Mouse (Mus musculus) urinary bladder, adult 2 months (tissue): Measurements from ENCODE around the gene Htr3b. TPM values are rescaled to one million over a fixed set of nuclear protein-coding genes. Genes with fewer than 3 reads are reported as not detected.
A peak's percentile ranks its signal among the peaks of the same experiment; 100 is the strongest.

Experiments used
- DNase-seq: peaks from one replicate; pipeline ENCODE4 v3.0.0; 2022; ENCODE audit warnings: low spot score
- polyA plus RNA-seq: library from polyadenylated mRNA; depleted of rRNA; stranded (reverse); fragments of >200 nt; gene quantifications from 2 replicates; pipeline ENCODE4 v1.2.3, GENCODE M21; 2012; rRNA removed

Htr3b gene
- polyA plus RNA-seq, 1 experiment: 0.17 TPM

DNA sequence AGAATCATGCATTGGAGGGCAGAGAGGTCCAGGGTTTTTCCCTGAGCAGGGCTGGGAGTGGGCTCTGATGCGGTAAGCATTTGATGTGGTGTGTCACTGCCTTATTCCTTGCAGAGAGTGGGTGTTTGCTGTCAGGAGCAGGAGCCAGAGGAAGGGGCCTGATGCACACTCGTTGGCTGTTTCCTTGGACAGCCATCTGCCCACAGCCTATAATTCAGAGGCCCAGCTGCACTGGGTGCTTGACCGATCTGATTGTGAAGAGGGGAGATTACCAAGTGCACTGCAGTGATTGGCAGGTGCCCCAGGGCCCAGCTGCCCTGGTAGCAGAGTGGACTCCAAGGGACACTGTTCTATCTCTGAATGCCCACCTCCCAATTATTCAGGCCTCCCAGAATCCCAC is 36.0 kb downstream of the Htr3b start:
- DNase-seq: no peak

- no peak for DNase-seq
Measured at GRCm38 (mm10) chr9:48916011-48916788, 48.6 kb downstream of the Htr3b start.

DNA sequence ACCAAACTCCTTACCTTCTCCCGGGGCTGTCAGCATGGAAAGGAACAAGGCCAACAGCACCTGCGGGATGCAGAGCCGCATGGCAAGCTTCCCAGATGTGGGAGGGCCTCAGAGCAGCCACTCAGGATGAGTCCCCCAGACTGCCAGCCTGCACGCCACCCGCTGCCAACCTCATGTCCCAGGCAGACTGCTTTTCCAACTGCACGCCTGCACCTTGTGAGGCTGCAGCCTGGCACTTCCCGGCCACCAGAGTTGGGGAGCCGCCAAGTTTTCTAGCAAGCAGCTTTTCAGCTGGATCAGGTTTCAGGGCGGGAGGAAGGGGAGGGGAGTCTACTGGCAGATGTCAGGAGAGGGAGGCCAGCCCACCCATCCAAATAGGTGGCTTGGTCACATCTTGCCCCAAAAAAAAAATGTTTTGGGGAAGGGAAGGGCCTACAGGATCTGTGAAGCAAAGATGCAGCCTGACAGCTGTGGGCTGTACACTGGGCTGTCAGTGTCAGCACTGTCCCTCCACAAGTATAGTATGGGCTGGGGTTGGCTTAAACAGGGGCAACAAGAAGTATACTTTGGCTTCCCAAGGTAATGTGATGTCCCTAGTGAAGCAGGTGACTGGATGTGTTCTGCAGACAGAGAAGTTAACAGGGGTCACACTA is 53.8 kb downstream of the Htr3b start, which contains the start of gene Htr3a:
TSS of gene Htr3a (minus strand) at position 215 of the 653 bp plus-strand sequence.
- no peak for DNase-seq

- no peak for DNase-seq
Measured at GRCm38 (mm10) chr9:48904421-48904820, 60.4 kb downstream of the Htr3b start.

- DNase-seq: no peak
Measured at GRCm38 (mm10) chr9:48903766-48904165, 61.0 kb downstream of the Htr3b start.

GRCm38 (mm10) chr9:48898551-48898950 is 66.2 kb downstream of the Htr3b start:
- no peak for DNase-seq

DNA sequence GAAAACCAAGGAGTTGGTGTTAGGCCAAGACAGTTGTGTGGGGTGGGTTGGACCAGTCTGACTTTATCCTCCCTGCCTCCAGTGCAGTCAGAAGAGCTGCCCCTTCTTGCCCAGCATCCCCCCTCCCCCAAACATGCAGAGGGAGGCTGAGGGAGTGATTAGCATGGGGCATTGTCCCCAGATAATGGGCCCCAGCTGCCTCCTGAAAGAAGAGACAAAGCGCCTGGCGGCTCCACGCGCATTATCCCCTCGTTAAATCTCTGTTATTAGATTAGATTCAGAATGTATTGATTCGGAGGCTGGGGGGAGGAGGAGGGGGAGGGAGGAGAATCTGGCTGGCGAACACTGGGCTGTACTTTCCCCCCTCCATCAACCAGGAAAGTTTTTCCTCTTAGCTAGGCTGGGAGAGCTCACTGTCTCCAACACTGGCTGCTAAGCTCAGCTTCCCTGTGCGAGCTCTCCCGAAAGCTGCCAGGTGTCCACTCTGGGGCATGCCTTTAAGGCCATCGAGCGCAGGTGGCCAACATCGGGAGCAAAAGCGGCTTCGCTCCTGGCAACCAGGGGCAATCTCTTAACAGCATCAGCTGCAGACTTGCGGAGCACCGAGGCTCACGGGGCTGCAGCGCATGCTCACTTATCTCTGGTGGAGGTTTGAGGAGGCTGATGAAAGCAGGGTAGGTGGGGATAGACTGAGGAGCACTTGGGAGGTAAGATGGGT is 68.8 kb downstream of the Htr3b start:
- no peak for DNase-seq

- no peak for DNase-seq
Measured at GRCm38 (mm10) chr9:48894755-48895154, 70.0 kb downstream of the Htr3b start.

- DNase-seq: peak; percentile 47
Measured at GRCm38 (mm10) chr9:48893986-48894385, 70.8 kb downstream of the Htr3b start.

GRCm38 (mm10) chr9:48889093-48889492 is 75.7 kb downstream of the Htr3b start:
- DNase-seq: no peak

Other genes starting within 250 kb of the Htr3b start
- 7.4 and 21.3 TPM in 2 replicates for gene Zbtb16, start 128.8 kb downstream of the Htr3b start, polyA plus RNA-seq
- 1.1 and 1.7 TPM in 2 replicates for gene Htr3a, start 53.9 kb downstream of the Htr3b start, polyA plus RNA-seq
- gene Usp28, start 20.4 kb upstream of the Htr3b start, polyA plus RNA-seq: 14.7 and 17.9 TPM in 2 replicates
- 18.8 and 23.6 TPM in 2 replicates for gene Zw10, start 90.6 kb upstream of the Htr3b start, polyA plus RNA-seq
- gene Tmprss5, start 116.3 kb upstream of the Htr3b start, polyA plus RNA-seq: 4.3 and 4.6 TPM in 2 replicates